Mouse (Mus musculus) liver (tissue): ENCODE measurements around the gene Syt2.
A peak's percentile ranks its signal among the peaks of the same experiment; 100 is the strongest.

Experiments
- DNase-seq: peaks from one replicate; pipeline ENCODE4 v3.0.0-alpha.2; 2020; ENCODE audit warnings: mixed read lengths

Gene Syt2

GRCm38 (mm10) chr1:134646261-134646962 lies at the start of gene Syt2:
Syt2 (plus strand) TSS chr1:134646677.
- peak; percentile 44 for DNase-seq

- DNase-seq: no peak
Observed at GRCm38 (mm10) chr1:134597339-134598054, 49.0 kb upstream of the Syt2 start.

GRCm38 (mm10) chr1:134604086-134604485 lies 42.4 kb upstream of the Syt2 start:
- DNase-seq: no peak

GRCm38 (mm10) chr1:134605670-134606069 lies 40.8 kb upstream of the Syt2 start:
- no peak for DNase-seq

- no peak for DNase-seq
Observed at GRCm38 (mm10) chr1:134606381-134606780, 40.1 kb upstream of the Syt2 start.

- no peak for DNase-seq
Observed at GRCm38 (mm10) chr1:134607279-134607678, 39.2 kb upstream of the Syt2 start.

GRCm38 (mm10) chr1:134609172-134609571 lies 37.3 kb upstream of the Syt2 start:
- no peak for DNase-seq

GRCm38 (mm10) chr1:134614554-134614953 lies 31.9 kb upstream of the Syt2 start:
- no peak for DNase-seq

- DNase-seq: peak; percentile 29
Observed at GRCm38 (mm10) chr1:134614988-134615387, 31.5 kb upstream of the Syt2 start.

- DNase-seq: no peak
Observed at GRCm38 (mm10) chr1:134617656-134618055, 28.8 kb upstream of the Syt2 start.

GRCm38 (mm10) chr1:134625325-134625724 lies 21.2 kb upstream of the Syt2 start:
- DNase-seq: no peak

- no peak for DNase-seq
Observed at GRCm38 (mm10) chr1:134629455-134629854, 17.0 kb upstream of the Syt2 start.

- no peak for DNase-seq
Observed at GRCm38 (mm10) chr1:134634296-134634695, 12.2 kb upstream of the Syt2 start.

- no peak for DNase-seq
Observed at GRCm38 (mm10) chr1:134636245-134636644, 10.2 kb upstream of the Syt2 start.

GRCm38 (mm10) chr1:134636684-134637083 lies 9.8 kb upstream of the Syt2 start:
- DNase-seq: no peak

GRCm38 (mm10) chr1:134638041-134638440 lies 8.4 kb upstream of the Syt2 start:
- DNase-seq: no peak

GRCm38 (mm10) chr1:134638522-134638921 lies 8.0 kb upstream of the Syt2 start:
- DNase-seq: peak; percentile 26

GRCm38 (mm10) chr1:134639460-134639859 lies 7.0 kb upstream of the Syt2 start:
- DNase-seq: no peak

- peak; percentile 35 for DNase-seq
Observed at GRCm38 (mm10) chr1:134641507-134641906, 5.0 kb upstream of the Syt2 start.

- DNase-seq: no peak
Observed at GRCm38 (mm10) chr1:134643702-134644101, 2.8 kb upstream of the Syt2 start.

GRCm38 (mm10) chr1:134645408-134646200 lies 873 bp upstream of the Syt2 start:
- no peak for DNase-seq

- no peak for DNase-seq
Observed at GRCm38 (mm10) chr1:134646963-134647282, 446 bp downstream of the Syt2 start.

GRCm38 (mm10) chr1:134647591-134647990 lies 1.1 kb downstream of the Syt2 start:
- DNase-seq: no peak

- no peak for DNase-seq
Observed at GRCm38 (mm10) chr1:134650816-134651215, 4.3 kb downstream of the Syt2 start.
